Mouse (Mus musculus): Measurements from ENCODE around the gene Olfr70. TPM values are rescaled to one million over a fixed set of nuclear protein-coding genes. Genes with fewer than 3 reads are reported as not detected.

The Olfr70 gene
- polyA plus RNA-seq (2016; fragmentation: Nextera tagmentation; extraction: Ambion mirVana): not detected in 2 replicates

GRCm38 (mm10) chr4:43700707-43701106, at the start of gene Olfr70:
Gene Olfr70 (minus strand): TSS chr4:43700807.
- Histone ChIP-seq H3K27ac (no peak within 1 kb of the TSS), H3K4me3 (no peak within 1 kb of the TSS), H3K27me3 (no peaks in the 10 kb centered on the region), H3K4me2 (replicated peaks) (no peak within 1 kb of the TSS), H3K4me1 (no peaks in the 10 kb centered on the region), H3K9ac (no peak within 1 kb of the TSS), H3K9me3 (replicated peaks) (no peaks in the 10 kb centered on the region), H3K36me3 (no peaks in the 10 kb centered on the region)
- 94% methylated on average over 6 of the region's 6 CpGs for WGBS
- ATAC-seq (ENCODE audit: low FRiP score): no peak

- Histone ChIP-seq H3K4me1 (no peaks in the 10 kb centered on the region), H3K27me3 (no peaks in the 10 kb centered on the region), H3K4me2 (replicated peaks) (no peak overlapping the region), H3K4me3 (no peak overlapping the region), H3K27ac (no peak overlapping the region), H3K9ac (no peak overlapping the region), H3K9me3 (replicated peaks) (no peaks in the 10 kb centered on the region), H3K36me3 (no peaks in the 10 kb centered on the region)
- no peak for ATAC-seq (ENCODE audit: low FRiP score)
- 23% methylated on average over 6 of the region's 6 CpGs for WGBS
These were observed 44.6 kb upstream of the Olfr70 start for GRCm38 (mm10) chr4:43745187-43745586.

GRCm38 (mm10) chr4:43743099-43743498, 42.5 kb upstream of the Olfr70 start:
- Histone ChIP-seq H3K9me3 (replicated peaks) (no peaks in the 10 kb centered on the region), H3K4me3 (no peak overlapping the region), H3K27ac (no peak overlapping the region), H3K9ac (no peak overlapping the region), H3K36me3 (no peaks in the 10 kb centered on the region), H3K4me2 (replicated peaks) (no peak overlapping the region), H3K4me1 (no peaks in the 10 kb centered on the region), H3K27me3 (no peaks in the 10 kb centered on the region)
- no peak for ATAC-seq (ENCODE audit: low FRiP score)
- WGBS: 73% methylated on average over 1 of the region's 1 CpGs

GRCm38 (mm10) chr4:43742637-43743036, 42.0 kb upstream of the Olfr70 start:
- H3K9ac ChIP-seq: no peak overlapping the region
- no peak for ATAC-seq (ENCODE audit: low FRiP score)
- H3K27me3 ChIP-seq: no peaks in the 10 kb centered on the region
- no peaks in the 10 kb centered on the region for H3K4me1 ChIP-seq
- no peaks in the 10 kb centered on the region for H3K36me3 ChIP-seq
- no peak overlapping the region for H3K27ac ChIP-seq
- H3K4me3 ChIP-seq: no peak overlapping the region
- no peak overlapping the region for H3K4me2 ChIP-seq (replicated peaks)
- 37% methylated on average over 4 of the region's 4 CpGs for WGBS
- no peaks in the 10 kb centered on the region for H3K9me3 ChIP-seq (replicated peaks)

- no peak for ATAC-seq (ENCODE audit: low FRiP score)
- H3K27ac ChIP-seq: no peak overlapping the region
- H3K4me3 ChIP-seq: no peak overlapping the region
- H3K4me2 ChIP-seq (replicated peaks): no peak overlapping the region
- 72% methylated on average over 5 of the region's 5 CpGs for whole genome bisulfite sequencing
- no peaks in the 10 kb centered on the region for H3K27me3 ChIP-seq
- no peak overlapping the region for H3K9ac ChIP-seq
- no peaks in the 10 kb centered on the region for H3K9me3 ChIP-seq (replicated peaks)
- no peaks in the 10 kb centered on the region for H3K36me3 ChIP-seq
- no peaks in the 10 kb centered on the region for H3K4me1 ChIP-seq
These were observed 40.9 kb upstream of the Olfr70 start for GRCm38 (mm10) chr4:43741526-43741925.

- 78% methylated on average over 8 of the region's 8 CpGs for whole genome bisulfite sequencing
- no peak overlapping the region for H3K27ac ChIP-seq
- H3K4me2 ChIP-seq (replicated peaks): no peak overlapping the region
- H3K36me3 ChIP-seq: no peaks in the 10 kb centered on the region
- H3K9me3 ChIP-seq (replicated peaks): no peaks in the 10 kb centered on the region
- no peak overlapping the region for H3K4me3 ChIP-seq
- no peak overlapping the region for H3K9ac ChIP-seq
- no peaks in the 10 kb centered on the region for H3K4me1 ChIP-seq
- ATAC-seq (ENCODE audit: low FRiP score): no peak
- H3K27me3 ChIP-seq: no peaks in the 10 kb centered on the region
These were observed 38.5 kb upstream of the Olfr70 start for GRCm38 (mm10) chr4:43738989-43739674.

GRCm38 (mm10) chr4:43737144-43737543, 36.5 kb upstream of the Olfr70 start:
- Histone ChIP-seq H3K4me2 (replicated peaks) (no peak overlapping the region), H3K9ac (no peak overlapping the region), H3K9me3 (replicated peaks) (no peaks in the 10 kb centered on the region), H3K4me1 (no peaks in the 10 kb centered on the region), H3K27me3 (no peaks in the 10 kb centered on the region), H3K36me3 (no peaks in the 10 kb centered on the region), H3K27ac (no peak overlapping the region), H3K4me3 (no peak overlapping the region)
- WGBS: 55% methylated on average over 6 of the region's 6 CpGs
- ATAC-seq (ENCODE audit: low FRiP score): no peak

GRCm38 (mm10) chr4:43733186-43733585, 32.6 kb upstream of the Olfr70 start:
- Histone ChIP-seq H3K4me1 (no peaks in the 10 kb centered on the region), H3K9me3 (replicated peaks) (no peaks in the 10 kb centered on the region), H3K4me2 (replicated peaks) (no peak overlapping the region), H3K27me3 (no peaks in the 10 kb centered on the region), H3K36me3 (no peaks in the 10 kb centered on the region), H3K27ac (no peak overlapping the region), H3K4me3 (no peak overlapping the region), H3K9ac (no peak overlapping the region)
- WGBS: 87% methylated on average over 5 of the region's 5 CpGs
- ATAC-seq (ENCODE audit: low FRiP score): no peak

- H3K27ac ChIP-seq: no peak overlapping the region
- no peaks in the 10 kb centered on the region for H3K27me3 ChIP-seq
- no peak overlapping the region for H3K9ac ChIP-seq
- ATAC-seq (ENCODE audit: low FRiP score): no peak
- H3K4me2 ChIP-seq (replicated peaks): no peak overlapping the region
- H3K4me1 ChIP-seq: no peaks in the 10 kb centered on the region
- 40% methylated on average over 1 of the region's 1 CpGs for WGBS
- H3K36me3 ChIP-seq: no peaks in the 10 kb centered on the region
- H3K9me3 ChIP-seq (replicated peaks): no peaks in the 10 kb centered on the region
- H3K4me3 ChIP-seq: no peak overlapping the region
These were observed 31.6 kb upstream of the Olfr70 start for GRCm38 (mm10) chr4:43732171-43732570.

GRCm38 (mm10) chr4:43730750-43731297, 30.2 kb upstream of the Olfr70 start:
- Histone ChIP-seq H3K4me2 (replicated peaks) (no peak overlapping the region), H3K27ac (no peak overlapping the region), H3K36me3 (no peaks in the 10 kb centered on the region), H3K4me3 (no peak overlapping the region), H3K9me3 (replicated peaks) (no peaks in the 10 kb centered on the region), H3K27me3 (no peaks in the 10 kb centered on the region), H3K9ac (no peak overlapping the region), H3K4me1 (no peaks in the 10 kb centered on the region)
- 72% methylated on average over 21 of the region's 21 CpGs for WGBS
- ATAC-seq (ENCODE audit: low FRiP score): no peak

GRCm38 (mm10) chr4:43729794-43730550, 29.4 kb upstream of the Olfr70 start, which contains the start of gene Spaar:
Gene Spaar (plus strand): TSS chr4:43730034.
- 71% methylated on average over 14 of the region's 14 CpGs for WGBS
- no peak for ATAC-seq (ENCODE audit: low FRiP score)
- Histone ChIP-seq H3K9me3 (replicated peaks) (no peaks in the 10 kb centered on the region), H3K4me1 (no peaks in the 10 kb centered on the region), H3K27ac (no peak within 1 kb of the TSS), H3K36me3 (no peaks in the 10 kb centered on the region), H3K4me2 (replicated peaks) (no peak within 1 kb of the TSS), H3K4me3 (no peak within 1 kb of the TSS), H3K27me3 (no peaks in the 10 kb centered on the region), H3K9ac (no peak within 1 kb of the TSS)

- no peaks in the 10 kb centered on the region for H3K36me3 ChIP-seq
- H3K27me3 ChIP-seq: no peaks in the 10 kb centered on the region
- 83% methylated on average over 3 of the region's 3 CpGs for WGBS
- no peaks in the 10 kb centered on the region for H3K4me1 ChIP-seq
- no peak overlapping the region for H3K4me3 ChIP-seq
- H3K9ac ChIP-seq: no peak overlapping the region
- no peak for ATAC-seq (ENCODE audit: low FRiP score)
- H3K4me2 ChIP-seq (replicated peaks): no peak overlapping the region
- no peak overlapping the region for H3K27ac ChIP-seq
- no peaks in the 10 kb centered on the region for H3K9me3 ChIP-seq (replicated peaks)
These were observed 28.5 kb upstream of the Olfr70 start for GRCm38 (mm10) chr4:43729126-43729525.

Measured in hindbrain, embryonic 12.5 days (tissue).